Mouse (Mus musculus) B cell, adult 2 months (primary cell): ENCODE results near the gene Gm3476.
A peak's percentile ranks its signal among the peaks of the same experiment; 100 is the strongest.
"Not testable (repeated sequence)": the region's sequence is repeated elsewhere in the genome, so short reads cannot be mapped to it uniquely, and the experiment has no call there.

Experiments used
- DNase-seq, 2 experiments: peaks; one replicate each; pipeline ENCODE4 v3.0.0; 2022

The Gm3476 gene

DNA sequence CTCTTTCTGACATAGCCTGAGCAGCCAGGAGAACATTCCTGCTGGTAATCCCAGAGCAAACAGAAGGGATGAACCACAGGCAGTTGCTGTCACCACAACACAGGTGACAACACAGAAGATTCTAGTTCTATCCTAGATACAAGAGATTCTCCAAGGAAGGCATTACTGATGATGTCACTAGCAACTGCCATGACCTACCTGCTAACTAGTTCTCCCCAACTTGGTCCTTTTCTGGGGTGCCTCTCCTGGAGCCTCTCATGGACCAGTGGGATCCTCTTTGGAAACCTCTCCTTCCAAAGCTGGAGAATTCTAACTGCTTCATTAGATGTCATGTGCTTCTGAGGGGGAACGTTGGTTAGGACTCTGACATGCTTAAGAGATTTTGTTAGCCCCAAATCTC is at the start of gene Gm3476:
Gene Gm3476, minus strand, starts transcription at position 101 of the 400 bp plus-strand sequence.
- DNase-seq = not testable (repeated sequence)

- DNase-seq = peak in 1 of 2 experiments; percentile 0
These were observed 37.9 kb upstream of the Gm3476 start for GRCm38 (mm10) chr14:6163538-6163937.

DNA sequence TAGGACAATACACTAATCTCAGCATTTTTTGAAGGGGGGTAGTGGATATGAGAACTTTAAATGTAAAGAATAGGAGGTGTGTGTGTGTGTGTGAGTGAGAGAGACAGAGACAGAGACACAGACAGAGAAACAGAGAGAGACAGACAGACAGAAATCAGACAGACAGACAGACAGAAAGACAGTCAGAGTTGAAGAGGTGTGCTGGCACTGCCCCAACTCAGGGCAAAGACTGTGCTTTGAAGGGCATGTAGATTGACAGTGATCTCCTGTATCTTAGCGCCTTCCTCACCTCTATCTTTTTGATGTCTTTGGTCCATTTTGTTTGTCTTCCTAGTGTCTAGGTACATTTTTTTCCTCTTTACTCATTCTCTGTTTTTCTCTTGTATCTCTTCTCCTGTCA is 35.5 kb upstream of the Gm3476 start:
- DNase-seq = not testable (repeated sequence)

DNA sequence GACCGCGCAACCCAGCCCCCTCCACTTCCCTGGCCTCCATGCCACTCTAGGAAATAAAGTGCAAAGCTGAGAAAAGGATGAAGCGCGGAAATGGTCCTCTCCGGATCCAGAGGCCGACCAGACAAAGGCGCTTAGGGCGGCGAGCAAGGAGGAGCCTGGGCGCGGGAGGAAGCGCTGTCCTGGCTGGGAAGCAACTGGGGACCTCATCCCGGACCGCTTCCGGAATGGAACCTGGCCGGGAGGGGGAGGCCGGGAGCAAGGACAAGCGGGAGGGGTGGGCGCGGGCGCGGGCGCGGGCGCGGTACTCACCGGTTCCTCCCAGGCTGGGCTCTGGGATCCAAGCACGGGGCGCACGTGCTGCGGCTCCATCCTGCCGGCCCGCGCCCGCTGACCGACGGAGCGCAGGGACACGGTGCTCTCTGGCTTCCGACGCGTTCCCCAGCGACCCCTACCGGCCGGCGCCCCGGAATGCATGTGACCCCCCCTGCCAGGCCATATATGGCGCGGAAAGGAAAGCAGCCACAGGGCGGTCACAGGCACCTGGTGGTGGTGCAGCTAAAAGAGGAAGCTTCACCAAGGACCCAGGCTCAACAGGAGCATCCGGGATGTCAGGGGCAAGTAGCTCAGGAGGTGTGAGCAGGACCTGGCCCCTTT is 17.2 kb downstream of the Gm3476 start, which contains the start of gene Gm3468:
Gene Gm3468, minus strand, starts transcription at position 394 of the 654 bp plus-strand sequence.
- DNase-seq = not testable (repeated sequence)

GRCm38 (mm10) chr14:6107500-6107899 is 18.1 kb downstream of the Gm3476 start:
- DNase-seq = not testable (repeated sequence)

DNA sequence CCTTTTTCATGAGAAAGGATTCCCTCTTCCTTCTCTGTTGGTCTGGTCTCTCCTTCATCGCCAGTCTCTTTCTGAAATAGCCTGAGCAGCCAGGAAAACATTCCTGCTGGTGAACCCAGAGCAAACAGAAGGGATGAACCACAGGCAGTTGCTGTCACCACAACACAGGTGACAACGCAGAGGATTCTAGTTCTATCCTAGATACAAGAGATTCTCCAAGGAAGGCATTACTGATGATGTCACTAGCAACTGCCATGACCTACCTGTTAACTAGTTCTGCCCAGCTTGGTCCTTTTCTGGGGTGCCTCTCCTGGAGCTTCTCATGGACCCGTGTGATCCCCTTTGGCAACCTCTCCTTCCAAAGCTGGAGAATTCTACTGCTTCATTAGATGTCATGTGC is 31.8 kb downstream of the Gm3476 start, which contains the start of gene Gm8206:
Gene Gm8206, minus strand, starts transcription at position 101 of the 400 bp plus-strand sequence.
- not testable (repeated sequence) for DNase-seq

GRCm38 (mm10) chr14:6058167-6058566 is 67.4 kb downstream of the Gm3476 start, which contains the start of gene Gm6337:
Gm6337 (minus strand) TSS chr14:6058267.
- not testable (repeated sequence) for DNase-seq
